Mouse (Mus musculus): ENCODE measurements at regions not wholly inside any gene's neighbourhood (a gene's known extent, or its start where the extent isn't known, plus 50 kb on each side); places are given as distances from the start of the nearest gene placed in this dataset.

DNA sequence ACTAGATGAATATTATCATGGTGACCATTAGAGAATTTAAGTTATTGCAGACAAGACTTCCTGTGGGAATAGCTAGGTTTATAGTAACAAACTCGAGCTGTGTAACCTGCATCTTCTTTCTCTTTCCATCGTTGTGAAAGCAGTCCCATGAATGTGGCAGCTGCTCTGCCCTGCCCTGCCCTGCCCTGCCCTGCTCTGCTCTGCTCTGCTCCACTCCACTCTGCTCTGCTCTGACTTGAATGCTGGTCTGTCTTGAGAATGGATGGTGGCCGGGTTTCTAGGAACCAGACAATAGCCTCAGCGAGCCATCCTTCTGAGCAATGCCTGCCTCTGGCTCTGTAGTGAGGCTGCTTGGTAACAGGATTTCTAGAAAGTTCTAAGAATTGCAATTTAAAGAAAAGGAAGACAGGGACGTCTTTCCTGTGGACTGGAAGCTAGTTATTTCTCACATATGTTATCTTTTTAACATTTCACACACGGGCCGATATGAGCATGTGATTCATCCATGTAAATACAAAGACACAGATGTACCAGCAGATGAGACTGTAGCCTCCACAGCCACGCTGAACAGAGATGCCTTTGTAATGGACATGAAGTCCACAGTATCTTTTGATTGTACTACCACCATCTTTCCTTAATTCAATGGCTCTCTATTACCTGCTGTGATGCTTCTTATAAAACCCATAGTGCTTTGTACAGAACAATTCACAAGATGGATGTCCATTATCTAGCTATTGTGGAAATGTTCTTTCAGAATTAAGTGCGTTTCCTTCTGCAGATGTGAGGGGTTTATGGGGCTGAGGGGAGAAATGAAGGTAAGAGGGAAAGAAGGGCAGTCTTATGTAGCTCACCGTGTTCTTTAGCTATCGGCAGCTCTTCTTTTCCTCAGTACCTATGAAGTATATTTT lies 295.4 kb downstream of the Arl4a start:
- H3K4me3 ChIP-seq (ENCODE audit: low read length): no peak overlapping the region
- H3K27ac ChIP-seq (ENCODE audit: low read depth, low read length): no peak overlapping the region
- H3K36me3 ChIP-seq (ENCODE audit: control insufficient read depth, insufficient read depth, low read length): no peaks in the 10 kb centered on the region
- H3K9me3 ChIP-seq (ENCODE audit: control insufficient read depth, low read length): no peaks in the 10 kb centered on the region
- no peak overlapping the region for H3K4me2 ChIP-seq (ENCODE audit: low read length)
- no peaks in the 10 kb centered on the region for H3K27me3 ChIP-seq (replicated peaks; ENCODE audit: control insufficient read depth, insufficient read depth, low read length)
- 32% methylated on average over 11 of the region's 11 CpGs for WGBS
- peak; percentile 86 for ATAC-seq
- H3K9ac ChIP-seq (ENCODE audit: low read depth, low read length): no peak overlapping the region
- no peaks in the 10 kb centered on the region for H3K4me1 ChIP-seq (ENCODE audit: control insufficient read depth, insufficient read depth, low read depth, low read length)

DNA sequence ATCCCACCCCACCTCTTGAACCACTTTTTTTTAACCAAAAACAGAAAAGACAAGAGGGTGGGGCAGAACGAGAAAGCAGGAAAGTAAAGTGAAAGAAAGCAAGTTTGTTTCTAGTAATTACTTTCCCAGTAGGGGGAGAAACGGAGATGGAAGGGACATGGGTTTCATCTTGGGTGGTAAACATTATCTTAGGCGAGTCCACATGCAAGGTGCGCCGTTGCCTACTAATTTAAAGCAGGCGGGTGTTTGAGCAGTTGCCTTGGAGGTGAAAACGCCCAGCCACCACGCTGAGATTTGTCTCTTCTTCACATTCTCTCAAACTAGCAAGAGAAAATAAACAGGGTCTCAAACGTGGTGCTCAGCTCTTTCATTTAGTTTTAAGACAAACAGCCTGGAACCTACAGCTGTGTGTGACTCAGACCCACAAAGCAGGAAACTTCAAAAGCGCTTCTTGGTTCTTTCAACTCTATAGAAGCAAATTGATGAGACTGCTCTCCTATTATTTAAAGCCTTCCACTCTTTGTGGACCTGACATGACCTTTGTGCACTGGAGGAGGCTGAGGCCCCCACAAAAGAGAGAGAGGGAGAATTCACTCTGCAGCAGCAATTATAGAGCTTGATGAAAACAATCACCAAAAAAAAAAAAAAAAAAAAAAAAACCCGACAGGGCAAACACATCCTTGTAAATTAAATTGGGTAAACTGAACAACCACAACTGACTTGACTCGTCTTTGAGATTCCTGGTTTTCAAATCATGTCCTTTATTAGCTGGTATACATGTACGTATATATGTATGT lies 296.6 kb downstream of the Arl4a start:
- no peak for ATAC-seq
- no peaks in the 10 kb centered on the region for H3K36me3 ChIP-seq (ENCODE audit: control insufficient read depth, insufficient read depth, low read length)
- H3K9me3 ChIP-seq (ENCODE audit: control insufficient read depth, low read length): no peaks in the 10 kb centered on the region
- peaks cover 3% of the 10 kb centered on the region for H3K4me1 ChIP-seq (ENCODE audit: control insufficient read depth, insufficient read depth, low read depth, low read length)
- H3K27me3 ChIP-seq (replicated peaks; ENCODE audit: control insufficient read depth, insufficient read depth, low read length): no peaks in the 10 kb centered on the region
- no peak overlapping the region for H3K4me2 ChIP-seq (ENCODE audit: low read length)
- H3K9ac ChIP-seq (ENCODE audit: low read depth, low read length): no peak overlapping the region; the same call in 1 of the 2 replicates
- no peak overlapping the region for H3K4me3 ChIP-seq (ENCODE audit: low read length)
- no peak overlapping the region for H3K27ac ChIP-seq (ENCODE audit: low read depth, low read length)
- 13% methylated on average over 13 of the region's 13 CpGs for WGBS

DNA sequence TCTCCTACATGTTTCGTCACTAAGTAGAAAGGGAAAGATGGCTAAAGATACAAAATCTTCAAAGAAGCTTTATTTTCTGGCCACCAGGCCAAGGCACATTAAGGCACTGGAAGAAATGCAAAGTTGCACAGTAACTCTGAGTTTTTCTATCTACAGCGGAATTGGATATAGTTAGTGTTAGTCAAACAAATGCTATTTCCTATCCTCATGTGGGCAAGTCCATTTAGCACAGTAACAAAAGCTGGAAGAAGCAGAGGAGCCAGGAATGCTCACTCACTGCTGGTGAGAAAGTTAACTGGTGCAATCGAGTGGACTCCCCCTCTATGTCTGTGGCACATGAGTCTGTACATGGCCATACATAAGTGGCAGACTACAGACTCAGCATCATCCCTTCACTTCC lies 300.9 kb downstream of the Arl4a start:
- Histone ChIP-seq H3K9ac (ENCODE audit: low read depth, low read length) (no peak overlapping the region), H3K27ac (ENCODE audit: low read depth, low read length) (no peak overlapping the region), H3K36me3 (ENCODE audit: control insufficient read depth, insufficient read depth, low read length) (no peaks in the 10 kb centered on the region), H3K4me3 (ENCODE audit: low read length) (no peak overlapping the region), H3K27me3 (replicated peaks; ENCODE audit: control insufficient read depth, insufficient read depth, low read length) (no peaks in the 10 kb centered on the region), H3K4me1 (ENCODE audit: control insufficient read depth, insufficient read depth, low read depth, low read length) (peaks cover 3% of the 10 kb centered on the region), H3K9me3 (ENCODE audit: control insufficient read depth, low read length) (no peaks in the 10 kb centered on the region), H3K4me2 (ENCODE audit: low read length) (no peak overlapping the region)
- no peak for ATAC-seq
- 94% methylated on average over 3 of the region's 3 CpGs for WGBS

DNA sequence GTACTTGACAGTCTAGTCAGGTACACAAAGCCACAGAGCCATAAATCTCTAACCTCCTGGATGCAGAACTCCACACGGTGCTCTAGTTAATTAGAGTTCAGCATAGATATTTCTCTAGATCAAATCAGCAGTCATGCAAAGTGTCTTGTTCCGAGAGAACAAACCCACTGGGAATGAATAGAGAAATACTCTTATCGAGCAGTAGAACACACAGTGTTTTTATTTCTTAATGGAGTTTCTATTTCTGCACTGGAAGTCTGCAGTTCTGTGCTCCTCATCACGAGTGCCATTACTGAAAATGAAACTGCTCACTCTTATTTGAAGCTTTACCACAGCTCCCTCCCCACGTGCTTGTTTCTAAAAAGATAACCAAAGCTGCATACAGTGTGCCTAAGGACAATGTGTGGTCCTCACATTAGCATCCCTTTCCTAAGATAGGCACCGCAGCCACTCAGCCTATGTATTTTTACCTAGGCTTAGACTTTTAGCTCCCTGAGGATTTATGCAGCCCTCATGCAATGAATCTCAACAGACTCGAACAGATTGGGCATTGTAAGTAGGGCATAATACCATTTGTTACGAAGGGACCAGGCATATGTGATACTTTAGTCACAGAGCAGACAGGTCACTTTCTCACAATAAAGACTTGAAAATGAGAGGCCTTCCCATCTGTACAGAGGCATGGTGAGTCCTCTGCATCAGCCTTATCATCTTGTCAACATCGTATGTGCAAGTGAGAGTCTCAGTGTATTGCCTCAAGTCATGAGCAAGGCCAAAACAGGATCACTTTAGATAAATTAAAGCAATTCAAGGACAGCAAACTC lies 301.5 kb downstream of the Arl4a start:
- Histone ChIP-seq H3K4me2 (ENCODE audit: low read length) (0 out of 2 replicates have a peak overlapping the region, but pooled peaks have one; percentile 2), H3K4me3 (ENCODE audit: low read length) (no peak overlapping the region), H3K27ac (ENCODE audit: low read depth, low read length) (no peak overlapping the region), H3K36me3 (ENCODE audit: control insufficient read depth, insufficient read depth, low read length) (no peaks in the 10 kb centered on the region), H3K27me3 (replicated peaks; ENCODE audit: control insufficient read depth, insufficient read depth, low read length) (no peaks in the 10 kb centered on the region), H3K4me1 (ENCODE audit: control insufficient read depth, insufficient read depth, low read depth, low read length) (peaks cover 3% of the 10 kb centered on the region), H3K9ac (ENCODE audit: low read depth, low read length) (no peak overlapping the region), H3K9me3 (ENCODE audit: control insufficient read depth, low read length) (no peaks in the 10 kb centered on the region)
- 29% methylated on average over 9 of the region's 9 CpGs for WGBS
- ATAC-seq: peak; percentile 72

DNA sequence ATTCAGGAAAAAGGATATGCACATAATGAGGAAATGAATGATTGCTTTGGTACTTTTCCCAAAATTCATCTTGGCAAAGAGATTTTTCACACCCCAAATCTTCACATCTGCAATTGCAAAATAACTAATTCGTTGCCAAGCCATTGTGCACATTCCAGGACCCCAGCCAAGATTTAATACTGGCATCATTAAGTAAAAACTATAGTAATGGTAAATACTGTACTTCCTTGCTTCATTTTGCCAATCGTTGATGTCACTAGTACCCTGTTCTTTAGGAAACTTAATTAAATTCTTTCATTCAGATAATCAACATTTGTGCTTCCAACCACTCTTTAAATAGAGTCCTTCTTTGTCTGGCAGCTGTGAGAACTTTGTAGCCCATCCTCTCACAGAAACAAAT lies 303.6 kb downstream of the Arl4a start:
- no peak overlapping the region for H3K4me2 ChIP-seq (ENCODE audit: low read length)
- no peak overlapping the region for H3K4me3 ChIP-seq (ENCODE audit: low read length)
- H3K9ac ChIP-seq (ENCODE audit: low read depth, low read length): no peak overlapping the region
- no peak for ATAC-seq
- H3K36me3 ChIP-seq (ENCODE audit: control insufficient read depth, insufficient read depth, low read length): no peaks in the 10 kb centered on the region
- H3K9me3 ChIP-seq (ENCODE audit: control insufficient read depth, low read length): no peaks in the 10 kb centered on the region
- H3K4me1 ChIP-seq (ENCODE audit: control insufficient read depth, insufficient read depth, low read depth, low read length): peaks cover 3% of the 10 kb centered on the region
- no peak overlapping the region for H3K27ac ChIP-seq (ENCODE audit: low read depth, low read length)
- no peaks in the 10 kb centered on the region for H3K27me3 ChIP-seq (replicated peaks; ENCODE audit: control insufficient read depth, insufficient read depth, low read length)
- 53% methylated on average over 2 of the region's 2 CpGs for WGBS

DNA sequence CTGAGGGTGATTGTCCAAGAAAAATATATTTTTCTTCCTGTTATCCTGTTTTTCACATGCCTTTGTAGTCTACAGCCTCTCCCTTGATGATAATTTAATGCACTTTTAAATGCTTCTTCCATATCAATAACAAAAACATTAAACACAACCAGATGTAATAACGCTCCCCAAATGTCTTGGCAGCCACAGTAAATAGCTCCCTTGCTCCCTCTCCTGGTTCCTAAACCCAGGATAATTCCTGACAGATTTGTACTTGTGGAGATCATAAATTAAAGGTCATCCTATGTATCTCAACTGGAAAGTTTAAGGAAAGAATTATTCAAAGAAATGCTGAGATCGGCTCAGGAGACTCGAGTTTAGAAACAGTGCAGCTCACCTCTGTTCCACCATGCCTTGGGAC lies 306.6 kb downstream of the Arl4a start:
- ATAC-seq: no peak
- no peak overlapping the region for H3K9ac ChIP-seq (ENCODE audit: low read depth, low read length)

DNA sequence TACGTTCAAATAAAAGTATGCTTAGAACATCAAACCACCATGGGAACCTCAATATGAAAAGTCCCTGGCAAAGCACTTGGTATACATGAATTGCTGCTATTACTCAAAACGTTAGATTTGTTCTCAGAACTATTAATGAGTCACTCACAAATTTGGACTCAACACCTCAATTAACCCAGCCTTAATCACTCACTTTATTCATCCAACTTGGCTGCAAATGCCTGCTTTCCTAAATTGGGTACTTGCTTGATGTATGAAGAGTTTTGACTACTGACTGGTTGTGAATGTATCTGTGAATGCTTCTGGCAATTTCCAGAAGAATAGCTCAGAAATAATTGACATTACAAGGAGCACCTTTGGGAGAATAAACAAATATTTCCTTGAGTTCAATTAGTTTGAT lies 308.6 kb downstream of the Arl4a start:
- H3K4me1 ChIP-seq (ENCODE audit: control insufficient read depth, insufficient read depth, low read depth, low read length): no peaks in the 10 kb centered on the region
- H3K4me3 ChIP-seq (ENCODE audit: low read length): no peak overlapping the region
- no peak overlapping the region for H3K9ac ChIP-seq (ENCODE audit: low read depth, low read length)
- no peak for ATAC-seq
- H3K4me2 ChIP-seq (ENCODE audit: low read length): no peak overlapping the region
- H3K9me3 ChIP-seq (ENCODE audit: control insufficient read depth, low read length): no peaks in the 10 kb centered on the region
- no peaks in the 10 kb centered on the region for H3K36me3 ChIP-seq (ENCODE audit: control insufficient read depth, insufficient read depth, low read length)
- H3K27me3 ChIP-seq (replicated peaks; ENCODE audit: control insufficient read depth, insufficient read depth, low read length): no peaks in the 10 kb centered on the region
- H3K27ac ChIP-seq (ENCODE audit: low read depth, low read length): no peak overlapping the region
- WGBS: 86% methylated on average over 2 of the region's 2 CpGs

More for the DNA sequence above, 306.6 kb downstream of the Arl4a start:
- Histone ChIP-seq H3K4me2 (ENCODE audit: low read length) (no peak overlapping the region), H3K27ac (ENCODE audit: low read depth, low read length) (no peak overlapping the region), H3K27me3 (replicated peaks; ENCODE audit: control insufficient read depth, insufficient read depth, low read length) (no peaks in the 10 kb centered on the region), H3K9me3 (ENCODE audit: control insufficient read depth, low read length) (no peaks in the 10 kb centered on the region), H3K36me3 (ENCODE audit: control insufficient read depth, insufficient read depth, low read length) (no peaks in the 10 kb centered on the region), H3K4me1 (ENCODE audit: control insufficient read depth, insufficient read depth, low read depth, low read length) (peaks cover under 1% of the 10 kb centered on the region), H3K4me3 (ENCODE audit: low read length) (no peak overlapping the region)
- 74% methylated on average over 3 of the region's 3 CpGs for WGBS

DNA sequence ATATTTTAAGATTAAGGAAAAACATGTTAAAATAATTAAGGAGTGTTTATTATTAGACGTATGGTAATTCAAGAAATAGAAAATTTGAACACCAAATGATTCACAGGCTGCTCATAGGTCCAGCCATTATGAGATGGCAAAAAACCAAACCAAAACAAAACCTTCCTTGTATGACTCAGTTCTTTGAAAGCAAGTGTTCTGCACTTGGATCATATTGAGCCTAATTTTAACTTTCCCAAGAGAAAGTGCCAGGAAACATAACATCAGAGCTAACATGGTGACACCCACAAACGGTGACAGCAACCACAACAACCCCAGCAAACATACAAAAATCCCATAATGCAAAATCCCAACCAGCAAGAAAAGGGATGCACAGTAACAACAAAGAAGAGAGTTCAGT lies 313.7 kb downstream of the Arl4a start:
- Histone ChIP-seq H3K9ac (ENCODE audit: low read depth, low read length) (no peak overlapping the region), H3K27me3 (replicated peaks; ENCODE audit: control insufficient read depth, insufficient read depth, low read length) (no peaks in the 10 kb centered on the region), H3K4me2 (ENCODE audit: low read length) (no peak overlapping the region), H3K4me1 (ENCODE audit: control insufficient read depth, insufficient read depth, low read depth, low read length) (no peaks in the 10 kb centered on the region), H3K4me3 (ENCODE audit: low read length) (no peak overlapping the region), H3K9me3 (ENCODE audit: control insufficient read depth, low read length) (no peaks in the 10 kb centered on the region), H3K27ac (ENCODE audit: low read depth, low read length) (no peak overlapping the region), H3K36me3 (ENCODE audit: control insufficient read depth, insufficient read depth, low read length) (no peaks in the 10 kb centered on the region)
- 86% methylated on average over 2 of the region's 2 CpGs for WGBS
- no peak for ATAC-seq
